Mouse (Mus musculus): Measurements from ENCODE around the gene Gm14137.

- TF ChIP-seq POLR2A (IDR thresholded peaks at IDR 0.05; ENCODE audit: control insufficient read depth, low read depth, low read length) = no peak
- TF ChIP-seq CTCF (IDR thresholded peaks at IDR 0.05; ENCODE audit: control insufficient read depth, insufficient read depth, insufficient replicate concordance, low read depth, low read length) = no peak
These were observed 27.9 kb upstream of the Gm14137 start for GRCm38 (mm10) chr2:119146435-119146834.
